Mouse (Mus musculus): ENCODE data around the gene Sult2a6.

The Sult2a6 gene

DNA sequence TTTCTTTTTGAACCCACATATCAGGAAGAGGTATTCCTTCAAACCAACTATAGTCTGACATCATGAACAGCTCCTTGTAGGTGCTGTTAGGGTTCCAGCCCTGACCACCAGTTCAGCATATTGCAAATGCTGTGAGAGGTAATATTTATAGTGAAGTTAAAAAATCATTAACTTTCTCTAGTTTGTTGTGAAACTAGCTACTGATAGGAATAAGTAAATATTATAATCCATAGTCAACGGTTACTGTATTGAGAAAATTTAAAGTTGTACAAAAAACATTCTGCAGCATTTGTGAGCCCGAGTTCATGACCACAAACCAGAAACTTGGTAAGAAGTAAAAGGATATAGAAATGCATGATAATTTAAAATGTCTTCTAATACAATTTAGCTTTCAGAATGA is at the start of gene Sult2a6:
Gene Sult2a6 (minus strand): TSS at position 101 of the 400 bp plus-strand sequence.
- no peak for DNase-seq (ENCODE audit: low spot score in 2 of 2)

DNA sequence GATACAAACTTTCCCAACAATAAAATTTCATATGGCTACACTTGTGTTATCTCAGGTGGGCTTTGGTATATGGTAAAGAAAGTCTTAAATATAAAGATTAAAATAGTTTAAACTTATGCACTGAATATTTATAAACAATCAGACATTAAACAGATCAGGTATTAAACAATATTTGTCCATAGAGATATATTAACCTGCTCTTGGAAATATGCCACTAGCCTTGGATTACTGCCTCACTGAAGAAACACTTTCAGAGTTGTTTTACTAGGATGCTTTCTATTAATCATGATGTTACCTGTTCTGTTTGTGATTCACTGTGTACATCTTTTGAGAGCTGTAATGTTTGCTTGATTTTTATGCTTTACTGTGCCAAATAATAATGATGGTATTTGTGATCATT is 39.4 kb downstream of the Sult2a6 start:
- no peak for DNase-seq (ENCODE audit: low spot score in 2 of 2)

DNA sequence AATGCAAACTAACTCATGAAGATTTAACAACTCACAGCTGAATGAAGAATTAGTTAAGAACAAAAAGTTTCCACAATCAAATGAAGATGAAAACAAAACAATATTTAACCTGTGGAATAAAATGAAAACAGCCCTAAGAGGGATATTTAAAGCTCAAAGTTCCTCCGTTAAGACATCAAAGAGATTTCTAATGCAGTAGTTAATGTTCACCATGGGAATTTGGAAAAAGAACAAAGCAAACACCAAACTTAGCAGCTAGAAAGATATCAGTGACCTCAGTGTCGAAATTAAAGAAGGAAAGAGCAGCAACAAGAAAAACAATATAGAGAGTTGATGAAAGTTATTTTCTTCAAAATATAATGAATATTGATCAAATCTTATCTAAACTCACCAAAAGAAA is 51.3 kb downstream of the Sult2a6 start:
- DNase-seq (ENCODE audit: low spot score in 2 of 2): no peak

DNA sequence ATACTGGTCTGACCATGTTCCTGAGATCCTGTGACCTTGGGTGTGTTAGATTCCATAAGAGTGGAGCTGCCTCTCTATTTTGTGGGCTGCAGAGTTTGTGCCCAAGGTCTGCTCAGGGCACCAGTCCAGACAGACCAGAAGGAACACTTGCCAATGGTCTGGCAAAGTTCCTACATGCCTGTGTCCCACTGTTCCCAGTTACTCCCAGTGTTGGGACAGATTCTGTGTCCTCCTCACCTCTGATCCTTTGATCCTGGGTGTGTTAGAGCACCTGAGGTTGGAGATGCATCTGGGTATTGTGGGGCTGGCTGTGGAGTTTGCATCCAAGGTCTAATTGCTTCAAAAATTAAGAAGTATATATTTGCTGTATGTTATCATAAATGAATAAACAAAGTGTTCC is 52.2 kb downstream of the Sult2a6 start:
- DNase-seq (ENCODE audit: low spot score in 2 of 2): no peak

Measured in natural killer cell, adult 2 months (primary cell).